10 mouse cellular contexts compared by ENCODE assay signal in the genomic region with DNA sequence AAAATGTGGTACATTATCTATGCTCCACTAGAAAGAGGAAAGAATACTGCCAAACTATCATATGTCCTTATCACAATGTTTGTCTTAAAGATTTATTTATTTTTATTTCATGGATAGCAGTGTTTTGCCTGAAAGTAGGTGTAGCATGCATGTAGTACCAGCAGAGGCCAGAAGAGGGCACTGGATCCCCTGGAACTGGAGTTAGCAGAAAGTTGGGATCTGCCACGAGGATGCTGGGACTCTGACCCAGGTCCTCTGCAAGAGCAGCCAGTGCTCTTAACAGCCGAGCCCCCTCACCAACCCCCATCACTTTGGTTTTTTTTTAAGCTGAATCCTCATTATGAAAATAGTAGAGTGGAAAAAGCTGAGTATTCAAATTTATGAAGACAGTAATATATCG. TPM values are rescaled to one million over a fixed set of nuclear protein-coding genes. Genes with fewer than 3 reads are reported as not detected.
DNase-seq lines count a peak whose midpoint lies in the region; ATAC-seq and TF ChIP-seq lines count a peak whose summit lies in the region.
"Had no signal": no experiment of that assay in that cellular context is flagged by ENCODE, and none has a peak within 500 bp of the region (broad histone marks: within the 10 kb centered on the region; RNA-seq: fewer than 3 reads in every experiment).

No protein-coding gene starts in this region.

- H3K36me3 ChIP-seq in hindbrain, postnatal 0 days (ENCODE audit: insufficient read depth, low read length), result no peaks in the 10 kb centered on the region
- H3K36me3 ChIP-seq in hindbrain, embryonic 14.5 days (replicated peaks; ENCODE audit: control insufficient read depth, insufficient read depth), result no peaks in the 10 kb centered on the region
- no peaks in the 10 kb centered on the region for H3K36me3 ChIP-seq in midbrain, embryonic 15.5 days (replicated peaks)
- no peaks in the 10 kb centered on the region for H3K36me3 ChIP-seq in midbrain, embryonic 16.5 days (ENCODE audit: control insufficient read depth, insufficient read depth, low read length)

- H3K4me2 ChIP-seq in hindbrain, postnatal 0 days (ENCODE audit: low read depth, low read length), result no peak overlapping the region
- H3K4me2 ChIP-seq in hindbrain, embryonic 14.5 days (replicated peaks), result no peak overlapping the region
- no peak overlapping the region for H3K4me2 ChIP-seq in midbrain, embryonic 15.5 days
- no peak overlapping the region for H3K4me2 ChIP-seq in midbrain, embryonic 16.5 days (ENCODE audit: low read length)

- H3K9me3 ChIP-seq in hindbrain, postnatal 0 days (ENCODE audit: low read length), result no peaks in the 10 kb centered on the region
- no peaks in the 10 kb centered on the region for H3K9me3 ChIP-seq in hindbrain, embryonic 14.5 days (ENCODE audit: control insufficient read depth, low read length)
- no peaks in the 10 kb centered on the region for H3K9me3 ChIP-seq in midbrain, embryonic 15.5 days
- no peaks in the 10 kb centered on the region for H3K9me3 ChIP-seq in midbrain, embryonic 16.5 days (replicated peaks; ENCODE audit: control insufficient read depth, low read length, poor library complexity, severe bottlenecking)
- H3K9me3 ChIP-seq: megakaryocyte, embryonic 14.5 days had no signal

- 72% methylated on average over 3 of the region's 3 CpGs for WGBS in hindbrain, postnatal 0 days
- 80% methylated on average over 3 of the region's 3 CpGs for WGBS in hindbrain, embryonic 14.5 days
- WGBS in midbrain, embryonic 15.5 days, result 74% methylated on average over 3 of the region's 3 CpGs
- WGBS in midbrain, embryonic 16.5 days, result 76% methylated on average over 3 of the region's 3 CpGs

- H3K27ac ChIP-seq in hindbrain, postnatal 0 days, result no peak overlapping the region
- H3K27ac ChIP-seq in hindbrain, embryonic 14.5 days, result no peak overlapping the region
- no peak overlapping the region for H3K27ac ChIP-seq in midbrain, embryonic 15.5 days
- H3K27ac ChIP-seq in midbrain, embryonic 16.5 days (ENCODE audit: low read length), result no peak overlapping the region

- DNase-seq in hindbrain, postnatal 0 days (ENCODE audit: low spot score), result no peak
- DNase-seq in hindbrain, embryonic 14.5 days (ENCODE audit: low spot score), result no peak
- DNase-seq in CD4-positive helper T cell, adult 2 months (ENCODE audit: low read depth, low spot score), result peak; percentile 12
- peak; percentile 79 for DNase-seq in ZHBTc4 (ENCODE audit: low read depth, low spot score)
- DNase-seq in lung, postnatal 36 days, result peak; percentile 61
- no peak for DNase-seq in gastrocnemius, postnatal 25 days

- ATAC-seq in hindbrain, postnatal 0 days, result no peak
- no peak for ATAC-seq in hindbrain, embryonic 14.5 days (ENCODE audit: low FRiP score)
- no peak for ATAC-seq in midbrain, embryonic 15.5 days (replicated peaks)
- no peak for ATAC-seq in midbrain, embryonic 16.5 days

- no peak overlapping the region for H3K4me3 ChIP-seq in hindbrain, postnatal 0 days (ENCODE audit: low read length)
- no peak overlapping the region for H3K4me3 ChIP-seq in hindbrain, embryonic 14.5 days (replicated peaks; ENCODE audit: low read length)
- no peak overlapping the region for H3K4me3 ChIP-seq in midbrain, embryonic 15.5 days
- H3K4me3 ChIP-seq in midbrain, embryonic 16.5 days (ENCODE audit: low read depth, low read length), result no peak overlapping the region
- H3K4me3 ChIP-seq: erythroblast, embryonic 14.5 days had no signal

- H3K4me1 ChIP-seq in hindbrain, postnatal 0 days (ENCODE audit: insufficient read depth, low read length), result no peaks in the 10 kb centered on the region
- H3K4me1 ChIP-seq in hindbrain, embryonic 14.5 days (replicated peaks; ENCODE audit: control insufficient read depth, insufficient read depth, low read length), result no peaks in the 10 kb centered on the region
- H3K4me1 ChIP-seq in midbrain, embryonic 15.5 days, result no peaks in the 10 kb centered on the region
- peaks cover 2% of the 10 kb centered on the region; the same call in 1 of the 2 replicates for H3K4me1 ChIP-seq in midbrain, embryonic 16.5 days (ENCODE audit: control insufficient read depth, insufficient read depth, low read length)

- H3K27me3 ChIP-seq in hindbrain, postnatal 0 days (ENCODE audit: insufficient read depth, low read length), result no peaks in the 10 kb centered on the region
- H3K27me3 ChIP-seq in hindbrain, embryonic 14.5 days (ENCODE audit: control insufficient read depth, insufficient read depth, low read length), result no peaks in the 10 kb centered on the region
- no peaks in the 10 kb centered on the region for H3K27me3 ChIP-seq in midbrain, embryonic 15.5 days (replicated peaks)
- no peaks in the 10 kb centered on the region for H3K27me3 ChIP-seq in midbrain, embryonic 16.5 days (ENCODE audit: control insufficient read depth, insufficient read depth, low read depth, low read length)
- H3K27me3 ChIP-seq: megakaryocyte, embryonic 14.5 days had no signal

- peak; percentile 64 for TF ChIP-seq CTCF in hindbrain, postnatal 0 days (IDR thresholded peaks at IDR 0.05; ENCODE audit: low read depth)

- H3K9ac ChIP-seq in hindbrain, postnatal 0 days (replicated peaks; ENCODE audit: low read length), result no peak overlapping the region
- no peak overlapping the region for H3K9ac ChIP-seq in hindbrain, embryonic 14.5 days
- no peak overlapping the region for H3K9ac ChIP-seq in midbrain, embryonic 15.5 days
- no peak overlapping the region for H3K9ac ChIP-seq in midbrain, embryonic 16.5 days (ENCODE audit: low read depth, low read length)

RNA-seq across cellular contexts. Expression of a gene that starts 37.7 kb away (rescaled TPM):
- total RNA-seq in hindbrain, postnatal 0 days (2014; rRNA removed), result 5.6 and 5.7 TPM in 2 replicates
- polyA plus RNA-seq in hindbrain, postnatal 0 days (2015; fragmentation: Nextera tagmentation; extraction: Ambion mirVana), result 1.2 and 1.6 TPM in 2 replicates
- polyA plus RNA-seq in hindbrain, embryonic 14.5 days (2014; fragmentation: Nextera tagmentation; extraction: Ambion mirVana), result 0.77 and 1.3 TPM in 2 replicates
- polyA plus RNA-seq in midbrain, embryonic 15.5 days (2015; fragmentation: Nextera tagmentation; extraction: Ambion mirVana), result 0.84 and 1.4 TPM in 2 replicates
- polyA plus RNA-seq in midbrain, embryonic 16.5 days (2015; fragmentation: Nextera tagmentation; extraction: Ambion mirVana), result 1.0 and 1.3 TPM in 2 replicates
- total RNA-seq in gastrocnemius, postnatal 25 days (2021), result 100 to 1,000 TPM in 1 of 2 experiments, 10 to 100 TPM in 1; 82.3 to 109 TPM
- polyA plus RNA-seq: erythroblast, embryonic 14.5 days had no signal

Comparison
In these comparisons a context has a peak if more than half of its experiments do, and no peak if none do; other contexts are left out.
1. DNase-seq: peak in CD4-positive helper T cell, adult 2 months (single experiment), ZHBTc4 (single experiment) and lung, postnatal 36 days (single experiment); none in hindbrain, postnatal 0 days (single experiment), hindbrain, embryonic 14.5 days (single experiment) and gastrocnemius, postnatal 25 days (single experiment).